Mouse (Mus musculus): ENCODE results near the gene Atad5. TPM values are rescaled to one million over a fixed set of nuclear protein-coding genes. Genes with fewer than 3 reads are reported as not detected.
A peak's percentile ranks its signal among the peaks of the same experiment; 100 is the strongest.
"Not testable (repeated sequence)": the region's sequence is repeated elsewhere in the genome, so short reads cannot be mapped to it uniquely, and the experiment has no call there.

Gene Atad5
- polyA plus RNA-seq, 1 experiment from 2014 or later = 4.6 TPM

- H3K9me3 ChIP-seq = no peaks in the 10 kb centered on the region
- H3K4me1 ChIP-seq (replicated peaks) = peaks cover 17% of the 10 kb centered on the region
- peak within 1 kb of the TSS; percentile 94 for H3K27ac ChIP-seq (replicated peaks)
- H3K36me3 ChIP-seq = peaks cover under 1% of the 10 kb centered on the region; the same call in 1 of the 2 replicates
- peak within 1 kb of the TSS; percentile 90 for H3K4me3 ChIP-seq
- H3K9ac ChIP-seq = peak within 1 kb of the TSS; percentile 86
- H3K27me3 ChIP-seq = no peaks in the 10 kb centered on the region
- ATAC-seq (ENCODE audit: low FRiP score, low read depth) = peak; percentile 96
- peak within 1 kb of the TSS; percentile 64 for H3K4me2 ChIP-seq
- 0% methylated on average over 40 of the region's 40 CpGs for WGBS
Observed at GRCm38 (mm10) chr11:80141825-80142521, 52.8 kb downstream of the Atad5 start, which contains the start of gene Tefm. TSS of gene Tefm (minus strand) at chr11:80142175.

GRCm38 (mm10) chr11:80142872-80143271, 53.7 kb downstream of the Atad5 start:
- ATAC-seq (ENCODE audit: low FRiP score, low read depth) = peak; percentile 33; the same call in 1 of the 2 replicates
- 52% methylated on average over 7 of the region's 8 CpGs for WGBS
- Histone ChIP-seq H3K9me3 (no peaks in the 10 kb centered on the region), H3K9ac (0 out of 2 replicates have a peak overlapping the region, but pooled peaks have one; percentile 86), H3K4me3 (peak overlapping the region; percentile 90), H3K27ac (replicated peaks) (no peak overlapping the region), H3K27me3 (no peaks in the 10 kb centered on the region), H3K36me3 (no peaks in the 10 kb centered on the region), H3K4me2 (peak overlapping the region; percentile 64), H3K4me1 (replicated peaks) (peaks cover 17% of the 10 kb centered on the region)

- H3K4me1 ChIP-seq (replicated peaks) = peaks cover 14% of the 10 kb centered on the region
- ATAC-seq (ENCODE audit: low FRiP score, low read depth) = no peak
- H3K4me3 ChIP-seq = no peak overlapping the region
- 61% methylated on average over 10 of the region's 10 CpGs for WGBS
- H3K27me3 ChIP-seq = no peaks in the 10 kb centered on the region
- H3K36me3 ChIP-seq = no peaks in the 10 kb centered on the region
- H3K27ac ChIP-seq (replicated peaks) = no peak overlapping the region
- no peak overlapping the region for H3K9ac ChIP-seq
- no peak overlapping the region for H3K4me2 ChIP-seq
- no peaks in the 10 kb centered on the region for H3K9me3 ChIP-seq
Observed at GRCm38 (mm10) chr11:80145787-80146275, 56.6 kb downstream of the Atad5 start.

- no peaks in the 10 kb centered on the region for H3K27me3 ChIP-seq
- H3K4me3 ChIP-seq = no peak overlapping the region
- no peak overlapping the region for H3K9ac ChIP-seq
- WGBS = 74% methylated on average over 6 of the region's 6 CpGs
- H3K4me2 ChIP-seq = no peak overlapping the region
- no peak for ATAC-seq (ENCODE audit: low FRiP score, low read depth)
- no peaks in the 10 kb centered on the region for H3K9me3 ChIP-seq
- no peaks in the 10 kb centered on the region for H3K36me3 ChIP-seq
- H3K27ac ChIP-seq (replicated peaks) = no peak overlapping the region
- H3K4me1 ChIP-seq (replicated peaks) = peaks cover 3% of the 10 kb centered on the region
Observed at GRCm38 (mm10) chr11:80147748-80148147, 58.5 kb downstream of the Atad5 start.

- Histone ChIP-seq H3K4me2 (no peak overlapping the region), H3K27ac (replicated peaks) (no peak overlapping the region), H3K9ac (no peak overlapping the region), H3K9me3 (no peaks in the 10 kb centered on the region), H3K27me3 (peaks cover 5% of the 10 kb centered on the region), H3K36me3 (no peaks in the 10 kb centered on the region), H3K4me3 (no peak overlapping the region), H3K4me1 (replicated peaks) (no peaks in the 10 kb centered on the region)
- 65% methylated on average over 1 of the region's 1 CpGs for WGBS
- ATAC-seq (ENCODE audit: low FRiP score, low read depth) = no peak
Observed at GRCm38 (mm10) chr11:80148313-80148712, 59.1 kb downstream of the Atad5 start.

- H3K4me2 ChIP-seq; H3K9ac ChIP-seq; H3K27ac ChIP-seq (replicated peaks); ATAC-seq (ENCODE audit: low FRiP score, low read depth); H3K9me3 ChIP-seq; H3K4me1 ChIP-seq (replicated peaks); H3K4me3 ChIP-seq; H3K36me3 ChIP-seq: not testable (repeated sequence)
- 60% methylated on average over 3 of the region's 4 CpGs for WGBS
- H3K27me3 ChIP-seq = peaks cover 11% of the 10 kb centered on the region
Observed at GRCm38 (mm10) chr11:80148974-80149373, 59.8 kb downstream of the Atad5 start.

GRCm38 (mm10) chr11:80149412-80150023, 60.3 kb downstream of the Atad5 start:
- no peak for ATAC-seq (ENCODE audit: low FRiP score, low read depth)
- no peak overlapping the region for H3K4me2 ChIP-seq
- peaks cover 8% of the 10 kb centered on the region for H3K4me1 ChIP-seq (replicated peaks)
- 88% methylated on average over 8 of the region's 8 CpGs for WGBS
- no peak overlapping the region for H3K27ac ChIP-seq (replicated peaks)
- H3K27me3 ChIP-seq = peaks cover 16% of the 10 kb centered on the region
- H3K9me3 ChIP-seq = no peaks in the 10 kb centered on the region
- no peak overlapping the region for H3K4me3 ChIP-seq
- H3K36me3 ChIP-seq = no peaks in the 10 kb centered on the region
- H3K9ac ChIP-seq = no peak overlapping the region

- WGBS = 79% methylated on average over 5 of the region's 5 CpGs
- no peaks in the 10 kb centered on the region for H3K9me3 ChIP-seq
- no peak overlapping the region for H3K4me2 ChIP-seq
Observed at GRCm38 (mm10) chr11:80150566-80150965, 61.4 kb downstream of the Atad5 start.

GRCm38 (mm10) chr11:80151541-80151940, 62.3 kb downstream of the Atad5 start:
- WGBS = 60% methylated on average over 2 of the region's 2 CpGs
- peaks cover 32% of the 10 kb centered on the region for H3K27me3 ChIP-seq
- no peak overlapping the region for H3K4me2 ChIP-seq
- no peaks in the 10 kb centered on the region for H3K9me3 ChIP-seq
- H3K36me3 ChIP-seq = no peaks in the 10 kb centered on the region
- H3K27ac ChIP-seq (replicated peaks) = no peak overlapping the region
- no peak overlapping the region for H3K4me3 ChIP-seq
- H3K4me1 ChIP-seq (replicated peaks) = peaks cover 9% of the 10 kb centered on the region
- no peak for ATAC-seq (ENCODE audit: low FRiP score, low read depth)
- no peak overlapping the region for H3K9ac ChIP-seq

More at GRCm38 (mm10) chr11:80150566-80150965, 61.4 kb downstream of the Atad5 start:
- Histone ChIP-seq H3K27me3 (peaks cover 24% of the 10 kb centered on the region), H3K9ac (no peak overlapping the region), H3K36me3 (no peaks in the 10 kb centered on the region), H3K4me3 (no peak overlapping the region), H3K4me1 (replicated peaks) (peaks cover 9% of the 10 kb centered on the region), H3K27ac (replicated peaks) (no peak overlapping the region)
- no peak for ATAC-seq (ENCODE audit: low FRiP score, low read depth)

- H3K4me1 ChIP-seq (replicated peaks) = peaks cover 9% of the 10 kb centered on the region
- H3K27ac ChIP-seq (replicated peaks) = no peak overlapping the region
- peaks cover 32% of the 10 kb centered on the region for H3K27me3 ChIP-seq
- no peaks in the 10 kb centered on the region for H3K36me3 ChIP-seq
- H3K9ac ChIP-seq = no peak overlapping the region
- H3K4me3 ChIP-seq = no peak overlapping the region
- ATAC-seq (ENCODE audit: low FRiP score, low read depth) = no peak
- H3K4me2 ChIP-seq = no peak overlapping the region
- H3K9me3 ChIP-seq = no peaks in the 10 kb centered on the region
- 74% methylated on average over 8 of the region's 8 CpGs for WGBS
Observed at GRCm38 (mm10) chr11:80152376-80152775, 63.2 kb downstream of the Atad5 start.

- H3K4me3 ChIP-seq = peak within 1 kb of the TSS; percentile 47
- peak; percentile 45; the same call in 1 of the 2 replicates for ATAC-seq (ENCODE audit: low FRiP score, low read depth)
- H3K9ac ChIP-seq = peak within 1 kb of the TSS; percentile 30; the same call in 1 of the 2 replicates
- no peak within 1 kb of the TSS for H3K27ac ChIP-seq (replicated peaks)
- WGBS = 3% methylated on average over 45 of the region's 47 CpGs
- H3K27me3 ChIP-seq = peaks cover 32% of the 10 kb centered on the region
- H3K36me3 ChIP-seq = no peaks in the 10 kb centered on the region
- no peaks in the 10 kb centered on the region for H3K9me3 ChIP-seq
- H3K4me1 ChIP-seq (replicated peaks) = peaks cover 9% of the 10 kb centered on the region
- peak within 1 kb of the TSS; percentile 77 for H3K4me2 ChIP-seq
Observed at GRCm38 (mm10) chr11:80153857-80154495, 64.8 kb downstream of the Atad5 start, which contains the start of gene Adap2. TSS of gene Adap2 (plus strand) at chr11:80154105.

- 0 out of 2 replicates have a peak overlapping the region, but pooled peaks have one; percentile 30 for H3K9ac ChIP-seq
- H3K27ac ChIP-seq (replicated peaks) = no peak overlapping the region
- H3K4me3 ChIP-seq = peak overlapping the region; percentile 47
- H3K36me3 ChIP-seq = no peaks in the 10 kb centered on the region
- no peaks in the 10 kb centered on the region for H3K9me3 ChIP-seq
- H3K4me2 ChIP-seq = peak overlapping the region; percentile 77
- ATAC-seq (ENCODE audit: low FRiP score, low read depth) = no peak
- WGBS = 24% methylated on average over 25 of the region's 25 CpGs
- peaks cover 32% of the 10 kb centered on the region for H3K27me3 ChIP-seq
- H3K4me1 ChIP-seq (replicated peaks) = peaks cover 9% of the 10 kb centered on the region
Observed at GRCm38 (mm10) chr11:80154501-80154900, 65.3 kb downstream of the Atad5 start.

All from hindbrain, embryonic 15.5 days (tissue).